Mouse (Mus musculus): ENCODE data around the gene Zfp936.
"Not testable (repeated sequence)": the region's sequence is repeated elsewhere in the genome, so short reads cannot be mapped to it uniquely, and the experiment has no call there.

Gene Zfp936

DNA sequence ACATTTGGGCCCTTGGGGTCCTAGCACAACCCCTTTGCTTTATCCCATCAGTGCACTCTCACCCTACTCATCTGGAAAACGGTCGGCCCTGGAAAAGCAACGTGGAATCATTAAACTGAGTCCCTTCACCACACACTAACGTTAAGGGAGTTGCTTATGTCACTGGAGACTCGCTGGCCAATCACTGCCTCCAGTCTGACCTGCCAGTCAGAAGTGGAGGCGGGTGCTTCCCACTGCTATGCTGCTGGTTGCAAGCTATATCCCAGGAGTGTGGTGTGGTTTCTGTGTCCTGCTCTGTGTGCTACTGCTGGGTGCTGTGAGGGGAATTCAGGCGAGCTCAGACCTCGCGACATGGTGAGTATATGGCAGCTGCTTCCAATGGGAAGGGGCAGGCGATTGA lies at the start of gene Zfp936:
Zfp936 (plus strand) TSS at position 301 of the 400 bp plus-strand sequence.
- DNase-seq (ENCODE audit: low read depth, low spot score): not testable (repeated sequence)

DNA sequence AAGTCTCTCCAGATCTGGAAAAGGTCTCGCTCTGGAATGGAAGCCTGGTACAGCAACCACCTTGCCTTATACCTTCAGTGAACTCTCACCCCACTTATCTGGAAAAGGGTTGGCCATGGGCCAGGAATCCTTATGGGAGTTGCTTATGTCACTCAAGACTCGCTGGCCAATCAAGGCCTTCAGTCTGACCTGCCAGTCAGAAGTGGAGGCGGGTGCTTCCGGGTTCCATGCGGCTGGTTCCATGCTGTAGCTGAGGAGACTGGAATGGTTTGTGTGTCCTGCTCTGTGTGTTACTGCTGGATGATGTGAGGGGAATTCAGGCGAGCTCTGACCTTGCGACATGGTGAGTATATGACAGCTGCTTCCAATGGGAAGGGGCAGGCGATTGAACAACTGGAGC lies 36.2 kb upstream of the Zfp936 start:
- no peak for DNase-seq (ENCODE audit: low read depth, low spot score)

GRCm38 (mm10) chr7:43128691-43129090 lies 14.7 kb downstream of the Zfp936 start:
- not testable (repeated sequence) for DNase-seq (ENCODE audit: low read depth, low spot score)

DNA sequence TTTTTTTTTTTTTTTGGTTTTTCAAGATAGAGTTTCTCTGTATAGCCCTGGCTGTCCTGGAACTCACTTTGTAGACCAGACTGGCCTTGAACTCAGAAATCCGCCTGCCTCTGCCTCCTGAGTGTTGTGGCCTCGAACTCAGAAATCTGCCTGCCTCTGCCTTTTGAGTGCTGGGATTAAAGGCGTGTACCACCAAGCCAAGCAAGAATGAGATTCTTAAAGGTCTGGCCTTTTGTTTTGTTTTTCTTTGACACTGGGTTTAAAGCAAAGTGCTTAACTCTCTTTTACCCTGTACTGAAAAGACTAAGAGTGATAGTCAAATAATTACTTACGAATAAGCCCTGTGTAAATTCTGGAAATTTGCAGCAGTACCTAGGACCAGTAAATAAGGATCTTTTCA lies 50.1 kb downstream of the Zfp936 start:
- not testable (repeated sequence) for DNase-seq (ENCODE audit: low read depth, low spot score)

GRCm38 (mm10) chr7:43167101-43167500 lies 53.1 kb downstream of the Zfp936 start:
- not testable (repeated sequence) for DNase-seq (ENCODE audit: low read depth, low spot score)

DNA sequence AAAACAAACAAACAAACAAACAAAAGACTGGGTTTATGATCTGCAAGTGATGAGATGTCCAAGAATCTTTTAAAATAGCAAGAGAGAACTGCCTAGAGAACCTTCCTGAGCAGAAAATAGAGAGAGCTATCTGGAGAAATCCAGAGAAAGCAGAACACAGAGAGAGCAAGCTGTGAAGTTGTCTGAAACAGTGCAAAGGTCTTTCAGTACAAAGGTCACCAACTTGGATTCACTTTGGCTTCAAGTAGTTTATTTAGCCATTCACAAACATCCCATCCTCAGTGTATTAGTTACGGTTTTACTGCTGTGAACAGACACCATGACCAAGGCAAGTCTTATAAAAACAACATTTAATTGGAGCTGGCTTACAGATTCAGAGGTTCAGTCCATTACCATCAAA lies 53.8 kb downstream of the Zfp936 start:
- not testable (repeated sequence) for DNase-seq (ENCODE audit: low read depth, low spot score)

DNA sequence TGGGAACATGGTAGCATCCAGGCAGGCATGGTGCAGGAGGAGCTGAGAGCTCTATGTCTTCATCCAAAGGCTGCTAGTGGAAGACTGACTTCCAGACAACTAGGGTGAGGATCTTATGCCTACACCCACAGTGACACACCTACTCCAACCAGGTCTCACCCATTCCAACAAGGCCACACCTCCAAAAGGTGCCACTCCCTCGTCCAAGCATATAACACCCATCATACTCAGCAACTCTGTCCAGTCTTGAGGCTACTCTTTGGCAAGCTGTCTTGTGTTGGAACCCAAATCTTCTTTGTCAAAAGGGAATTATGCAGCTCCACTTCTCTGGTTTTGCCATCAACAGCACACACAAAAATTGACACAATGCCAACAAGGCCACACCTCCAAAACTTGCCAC lies 54.2 kb downstream of the Zfp936 start:
- not testable (repeated sequence) for DNase-seq (ENCODE audit: low read depth, low spot score)

DNA sequence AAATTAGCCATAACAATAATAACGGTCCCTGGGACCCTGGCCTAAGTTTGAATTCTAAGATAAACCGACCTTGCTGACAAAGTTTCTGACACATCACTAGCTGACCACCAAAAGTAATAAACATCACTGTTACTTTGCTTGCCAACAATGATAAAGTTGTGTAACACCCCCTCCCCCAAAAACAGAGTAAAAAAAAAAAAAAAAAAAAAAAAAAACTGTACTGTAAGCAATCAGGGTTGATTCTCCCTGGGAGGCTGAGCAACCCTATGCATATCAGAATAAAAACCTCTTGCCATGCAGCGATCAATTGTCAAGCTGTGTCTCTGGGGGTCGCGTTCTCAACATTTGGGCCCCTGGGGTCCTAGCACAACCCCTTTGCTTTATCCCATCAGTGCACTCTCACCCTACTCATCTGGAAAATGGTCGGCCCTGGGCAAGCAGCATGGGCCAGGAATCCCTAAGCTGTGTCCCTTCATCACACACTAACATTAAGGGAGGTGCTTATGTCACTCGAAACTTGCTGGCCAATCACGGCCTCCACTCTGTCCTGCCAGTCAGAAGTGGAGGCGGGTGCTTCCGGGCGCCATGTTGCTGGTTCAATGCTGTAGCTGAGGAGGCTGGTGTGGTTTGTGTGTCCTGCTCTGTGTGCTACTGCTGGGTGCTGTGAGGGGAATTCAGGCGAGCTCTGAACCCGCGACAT lies 63.1 kb downstream of the Zfp936 start:
- no peak for DNase-seq (ENCODE audit: low read depth, low spot score)

DNA sequence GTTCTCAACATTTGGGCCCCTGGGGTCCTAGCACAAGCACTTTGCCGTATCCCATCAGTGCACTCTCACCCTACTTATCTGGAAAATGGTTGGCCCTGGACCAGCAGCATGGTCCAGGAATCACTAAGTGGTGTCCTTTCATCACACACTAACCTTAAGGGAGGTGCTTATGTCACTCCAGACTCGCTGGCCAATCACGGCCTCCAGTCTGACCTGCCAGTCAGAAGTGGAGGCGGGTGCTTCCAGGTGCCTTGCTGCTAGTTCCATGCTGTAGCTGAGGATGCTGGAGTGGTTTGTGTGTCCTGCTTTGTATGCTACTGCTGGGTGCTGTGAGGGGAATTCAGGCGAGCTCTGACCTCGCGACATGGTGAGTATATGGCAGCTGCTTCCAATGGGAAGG lies 99.8 kb downstream of the Zfp936 start:
- DNase-seq (ENCODE audit: low read depth, low spot score): not testable (repeated sequence)
